ENCODE assay signal across 8 mouse cellular contexts in the genomic region with DNA sequence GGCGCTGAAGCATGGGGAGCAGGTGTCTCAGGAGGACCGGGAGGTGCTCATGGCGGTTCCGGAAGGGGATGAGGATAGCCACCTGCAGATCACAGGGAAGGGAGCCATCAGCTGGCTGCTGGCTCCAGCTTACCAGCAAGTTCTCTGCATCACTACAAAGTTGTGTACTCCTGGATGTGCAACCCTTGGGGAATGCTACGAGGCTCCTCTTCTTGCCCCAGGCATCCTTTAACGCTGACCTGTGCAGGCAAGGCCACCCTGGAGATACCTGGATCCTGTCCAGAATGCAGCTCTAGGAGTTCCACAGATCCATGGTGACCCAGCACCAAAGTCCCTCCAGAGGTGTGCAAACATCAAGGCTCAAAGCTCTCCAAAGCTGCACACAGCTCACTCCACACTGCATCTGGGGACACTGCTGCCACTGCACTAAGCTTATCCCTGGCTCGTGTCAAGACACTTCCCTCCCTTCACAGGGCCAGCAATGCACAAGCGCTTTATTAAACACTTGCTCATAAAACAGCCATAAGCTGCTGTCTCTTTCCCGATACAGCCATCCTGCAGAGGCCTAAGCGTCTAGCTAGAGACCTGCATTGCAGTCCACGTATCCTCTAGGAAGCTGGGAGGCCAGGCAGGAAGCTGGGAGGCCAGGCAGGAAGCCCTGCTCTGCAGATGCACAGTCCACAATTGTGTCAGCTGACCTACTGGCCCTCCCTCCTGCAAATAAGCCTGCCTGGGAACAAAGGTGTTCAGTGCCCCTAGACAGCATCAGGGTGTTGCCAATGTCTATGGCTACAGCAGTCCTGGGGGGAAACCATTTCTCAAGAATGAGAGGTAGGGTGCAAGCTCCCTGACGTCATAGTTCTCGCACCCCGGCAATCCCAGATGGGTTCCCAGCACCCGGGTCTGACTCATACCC. TPM values are rescaled to one million over a fixed set of nuclear protein-coding genes. Genes with fewer than 3 reads are reported as not detected.
DNase-seq lines count a peak whose midpoint lies in the region; ATAC-seq and TF ChIP-seq lines count a peak whose summit lies in the region.

No protein-coding gene starts in this region.

- no peaks in the 10 kb centered on the region for H3K9me3 ChIP-seq in hindbrain, embryonic 15.5 days
- H3K9me3 ChIP-seq in limb, embryonic 11.5 days (ENCODE audit: control insufficient read depth, low read length) = no peaks in the 10 kb centered on the region

- peak; percentile 25 for DNase-seq in gastrocnemius, adult 2 months
- DNase-seq in gastrocnemius, postnatal 10 days = no peak
- peak; percentile 6 for DNase-seq in urinary bladder, postnatal 10 days (ENCODE audit: low spot score)
- DNase-seq in urinary bladder, adult 18-20 months (ENCODE audit: low spot score in 2 of 2) = no peak
- peak; percentile 44 for DNase-seq in limb, embryonic 11.5 days (ENCODE audit: low spot score)
- no peak for DNase-seq in MN1 (ENCODE audit: low spot score)
- DNase-seq in Muller cell, postnatal 12 days (ENCODE audit: inconsistent ontology term) = no peak

- peak overlapping the region; percentile 32 for H3K4me3 ChIP-seq in gastrocnemius, adult 2 months
- no peak overlapping the region for H3K4me3 ChIP-seq in hindbrain, embryonic 15.5 days
- no peak overlapping the region for H3K4me3 ChIP-seq in limb, embryonic 11.5 days (ENCODE audit: low read depth, low read length)

- whole genome bisulfite sequencing in hindbrain, embryonic 15.5 days = 81% methylated on average over 15 of the region's 15 CpGs
- 78% methylated on average over 15 of the region's 15 CpGs for WGBS in limb, embryonic 11.5 days

- H3K9ac ChIP-seq in hindbrain, embryonic 15.5 days = no peak overlapping the region
- H3K9ac ChIP-seq in limb, embryonic 11.5 days (ENCODE audit: low read length) = no peak overlapping the region

- peaks cover 11% of the 10 kb centered on the region for H3K36me3 ChIP-seq in hindbrain, embryonic 15.5 days
- no peaks in the 10 kb centered on the region; the same call in 1 of the 2 replicates for H3K36me3 ChIP-seq in limb, embryonic 11.5 days (ENCODE audit: control insufficient read depth, insufficient read depth, low read length)

- no peak for ATAC-seq in hindbrain, embryonic 15.5 days (ENCODE audit: low FRiP score, low read depth)
- no peak for ATAC-seq in limb, embryonic 11.5 days (ENCODE audit: insufficient number of reproducible peaks, low FRiP score, low TSS enrichment, low read depth)

- intact Hi-C loops in gastrocnemius, adult 2 months (cut with DNase I) = no loop called here

- TF ChIP-seq CTCF in gastrocnemius, adult 2 months (IDR thresholded peaks at IDR 0.05) = no peak

- H3K4me2 ChIP-seq in hindbrain, embryonic 15.5 days = no peak overlapping the region
- no peak overlapping the region for H3K4me2 ChIP-seq in limb, embryonic 11.5 days (ENCODE audit: low read depth, severe bottlenecking)

- H3K27me3 ChIP-seq in hindbrain, embryonic 15.5 days = no peaks in the 10 kb centered on the region
- H3K27me3 ChIP-seq in limb, embryonic 11.5 days (ENCODE audit: control insufficient read depth, insufficient read depth, low read length) = no peaks in the 10 kb centered on the region

- peak overlapping the region; percentile 9; the same call in 1 of the 2 replicates for H3K27ac ChIP-seq in gastrocnemius, adult 2 months
- H3K27ac ChIP-seq in hindbrain, embryonic 15.5 days (replicated peaks) = peak overlapping the region; percentile 52; the same call in 1 of the 2 replicates
- H3K27ac ChIP-seq in limb, embryonic 11.5 days (replicated peaks; ENCODE audit: low read depth, low read length) = peak overlapping the region; percentile 8; the same call in 1 of the 2 replicates

- H3K4me1 ChIP-seq in hindbrain, embryonic 15.5 days (replicated peaks) = peaks cover 9% of the 10 kb centered on the region
- peaks cover 7% of the 10 kb centered on the region; the same call in 1 of the 2 replicates for H3K4me1 ChIP-seq in limb, embryonic 11.5 days (ENCODE audit: control insufficient read depth, insufficient read depth, low read length)

RNA-seq across cellular contexts. Expression of a gene that starts 42.1 kb away (rescaled TPM):
- 10 to 100 TPM in 1 of 2 experiments, 1 to 10 TPM in 1; 7.8 to 10.6 TPM for total RNA-seq in gastrocnemius, adult 2 months (2021)
- total RNA-seq in gastrocnemius, postnatal 10 days (2021) = 10 to 100 TPM; 21.1 to 26.0 TPM
- 31.5 and 34.2 TPM in 2 replicates for polyA plus RNA-seq in hindbrain, embryonic 15.5 days (2015; fragmentation: Nextera tagmentation; extraction: Ambion mirVana)
- polyA plus RNA-seq in limb, embryonic 11.5 days (2014; fragmentation: Nextera tagmentation; extraction: Ambion mirVana) = 15.9 and 16.3 TPM in 2 replicates

Comparison
In these comparisons a context has a peak if more than half of its experiments do, and no peak if none do; other contexts are left out.
1. DNase-seq: peak in gastrocnemius, adult 2 months (single experiment), urinary bladder, postnatal 10 days (single experiment) and limb, embryonic 11.5 days (single experiment); none in gastrocnemius, postnatal 10 days (single experiment), urinary bladder, adult 18-20 months (0 of 2), MN1 (single experiment) and Muller cell, postnatal 12 days (single experiment).
2. Peak in every context shown above with its lines, with median percentiles within 50 percentile points of each other: H3K27ac ChIP-seq.